Mouse (Mus musculus) limb, embryonic 13.5 days (tissue): ENCODE data around the gene Serpine3. TPM values are rescaled to one million over a fixed set of nuclear protein-coding genes. Genes with fewer than 3 reads are reported as not detected.

Experiments
- ATAC-seq: fragments of 200-750 bp; cut with Nextera tagmentation; 2 replicates; pipeline ENCODE4 v1.8.0; 2017; ENCODE audit warnings: low read depth, moderate number of reproducible peaks, moderate TSS enrichment; ENCODE audit not compliant: low FRiP score
- H3K27ac ChIP-seq: fragments of 300-500 bp; sonication (generic); 2 replicates; pipeline ENCODE4 v1.5.1; 2015; ENCODE audit warnings: inconsistent platforms, mild to moderate bottlenecking, moderate library complexity
- H3K27me3 ChIP-seq: fragments of 300-500 bp; sonication (generic); 2 replicates; pipeline ENCODE4 v1.6.1; 2015; ENCODE audit warnings: mild to moderate bottlenecking, inconsistent platforms
- H3K36me3 ChIP-seq: fragments of 300-500 bp; sonication (generic); 2 replicates; pipeline ENCODE4 v1.6.1; 2015; ENCODE audit warnings: inconsistent platforms, mild to moderate bottlenecking, moderate library complexity
- H3K4me1 ChIP-seq: fragments of 300-500 bp; sonication (generic); 2 replicates; pipeline ENCODE4 v1.6.1; 2015; ENCODE audit warnings: inconsistent platforms
- H3K4me2 ChIP-seq: fragments of 300-500 bp; sonication (generic); replicated peaks from 2 replicates; pipeline ENCODE4 v1.6.1; 2015; ENCODE audit warnings: inconsistent platforms, mild to moderate bottlenecking, moderate library complexity
- H3K4me3 ChIP-seq: fragments of 300-500 bp; sonication (generic); 2 replicates; pipeline ENCODE4 v1.5.1; 2015; ENCODE audit warnings: moderate library complexity, mild to moderate bottlenecking, inconsistent platforms
- H3K9ac ChIP-seq: fragments of 300-500 bp; sonication (generic); 2 replicates; pipeline ENCODE4 v1.6.1; 2015; ENCODE audit warnings: mild to moderate bottlenecking, inconsistent platforms
- H3K9me3 ChIP-seq: fragments of 300-500 bp; sonication (generic); 2 replicates; pipeline ENCODE4 v1.6.1; 2016; ENCODE audit warnings: inconsistent platforms
- WGBS: fragments of 180-500 bp; shearing (Covaris S2); methylation state at CpG from one replicate; pipeline ENCODE4 v1.1.7; 2015; 5-methylcytosine and 5-hydroxymethylcytosine counted together
- polyA plus RNA-seq: library from polyadenylated mRNA; unstranded; fragments of >200 nt; fragmentation: Nextera tagmentation; extraction: Ambion mirVana; gene quantifications from 2 replicates; pipeline ENCODE4 v1.2.1, GENCODE M21; 2015

The Serpine3 gene
- polyA plus RNA-seq, 1 experiment from 2014 or later: not detected

DNA sequence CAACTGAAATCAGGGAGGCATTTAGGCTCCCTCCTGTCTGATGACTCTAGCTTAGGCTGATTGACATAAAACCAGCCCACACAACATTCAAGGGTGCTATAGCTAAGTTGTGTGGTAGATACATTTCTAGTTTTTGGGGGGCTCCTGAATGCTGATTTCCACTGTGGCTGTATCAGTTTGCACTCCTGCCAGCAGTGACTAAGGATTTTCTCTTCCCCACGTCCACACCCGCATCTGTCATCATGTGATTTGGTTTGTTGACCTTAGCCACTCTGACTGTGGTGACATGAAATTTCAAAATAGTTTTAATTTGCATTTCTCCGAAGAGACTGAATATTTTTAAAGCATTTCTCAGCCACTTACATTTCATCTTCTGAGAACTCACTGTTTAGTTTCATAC, 6.0 kb upstream of the Serpine3 start:
- H3K27me3 ChIP-seq: no peaks in the 10 kb centered on the region
- H3K36me3 ChIP-seq: no peaks in the 10 kb centered on the region
- no peaks in the 10 kb centered on the region for H3K4me1 ChIP-seq
- H3K27ac ChIP-seq: no peak overlapping the region
- H3K4me2 ChIP-seq: no peak overlapping the region
- ATAC-seq: no peak
- no peak overlapping the region for H3K9ac ChIP-seq
- no peaks in the 10 kb centered on the region for H3K9me3 ChIP-seq
- H3K4me3 ChIP-seq: no peak overlapping the region
- 85% methylated on average over 3 of the region's 3 CpGs for WGBS

DNA sequence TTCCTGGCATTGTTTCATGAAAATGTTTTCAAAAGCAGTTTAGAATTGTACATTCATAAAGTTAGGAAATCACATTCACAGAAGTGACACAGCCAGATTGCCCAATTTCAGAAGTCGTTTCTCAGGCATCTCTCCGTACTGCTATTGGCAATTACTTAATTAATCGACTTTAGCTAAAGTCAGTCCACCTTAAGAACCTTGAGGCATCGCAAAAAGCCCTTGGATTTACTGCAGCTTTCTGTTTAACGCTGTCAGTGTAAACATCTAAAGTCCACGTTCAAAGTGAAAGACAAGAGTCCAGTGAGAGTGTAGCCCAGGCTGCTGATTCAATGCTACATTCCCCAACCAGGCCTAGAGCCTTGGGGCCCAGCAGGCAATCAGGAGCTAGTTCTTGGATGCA, 1.1 kb upstream of the Serpine3 start:
- Histone ChIP-seq H3K4me2 (no peak overlapping the region), H3K36me3 (no peaks in the 10 kb centered on the region), H3K9ac (no peak overlapping the region), H3K4me1 (no peaks in the 10 kb centered on the region), H3K4me3 (no peak overlapping the region), H3K27me3 (no peaks in the 10 kb centered on the region), H3K27ac (no peak overlapping the region), H3K9me3 (no peaks in the 10 kb centered on the region)
- no peak for ATAC-seq
- WGBS: 57% methylated on average over 6 of the region's 6 CpGs

DNA sequence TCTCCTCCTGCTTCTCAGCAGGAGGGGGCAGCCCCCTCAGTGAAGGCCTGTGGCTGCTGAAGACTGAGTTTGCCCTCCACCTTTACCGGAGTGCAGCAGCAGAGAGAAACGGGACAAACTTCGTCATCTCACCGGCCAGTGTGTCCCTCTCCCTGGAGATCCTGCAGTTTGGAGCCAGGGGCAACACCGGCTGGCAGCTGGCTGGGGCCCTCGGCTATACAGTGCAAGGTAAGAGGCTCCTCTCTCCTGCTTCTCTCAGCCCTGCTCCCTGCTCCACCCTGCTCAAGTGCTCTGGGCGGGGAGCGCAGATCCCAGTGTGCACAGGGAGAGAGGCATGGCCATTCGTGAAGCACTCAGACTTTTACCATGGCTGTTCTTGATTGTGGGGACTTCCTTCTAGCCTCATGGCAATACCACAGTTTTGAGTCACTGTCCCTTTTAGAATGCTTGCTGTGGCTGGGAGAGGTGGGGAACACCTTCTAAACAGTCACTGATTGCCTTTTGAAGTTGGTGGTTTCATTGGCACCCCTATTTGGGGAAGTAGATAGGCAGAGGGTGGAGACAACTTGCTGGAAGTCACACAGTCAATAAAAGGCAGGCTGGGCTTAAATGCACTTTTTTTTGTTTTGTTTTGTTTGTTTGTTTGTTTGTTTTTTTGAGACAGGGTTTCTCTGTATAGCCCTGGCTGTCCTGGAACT, 1.7 kb downstream of the Serpine3 start:
- 47% methylated on average over 9 of the region's 9 CpGs for WGBS
- no peak for ATAC-seq

DNA sequence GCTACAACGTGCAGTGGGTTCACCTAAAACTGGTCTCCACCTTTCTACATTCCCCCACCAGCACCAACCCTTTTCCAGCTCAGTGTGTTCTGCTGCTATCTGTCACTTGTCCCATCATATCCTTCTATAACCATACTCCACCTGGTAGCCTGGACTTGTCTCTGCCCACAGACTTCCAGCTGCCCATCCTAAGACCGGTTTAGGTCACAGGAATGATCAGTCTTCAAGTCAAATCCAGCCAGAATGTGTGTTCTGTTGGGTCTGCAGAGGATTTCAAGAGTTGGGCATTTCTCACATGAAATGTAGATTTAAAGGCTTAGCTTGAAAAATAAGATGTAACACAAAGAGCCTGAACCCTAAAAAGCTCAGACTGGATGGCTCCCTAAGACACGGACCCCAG, 10.2 kb downstream of the Serpine3 start:
- Histone ChIP-seq H3K9me3 (no peaks in the 10 kb centered on the region), H3K27me3 (no peaks in the 10 kb centered on the region), H3K4me1 (no peaks in the 10 kb centered on the region), H3K27ac (no peak overlapping the region), H3K4me3 (no peak overlapping the region), H3K4me2 (no peak overlapping the region), H3K36me3 (no peaks in the 10 kb centered on the region), H3K9ac (no peak overlapping the region)
- ATAC-seq: no peak
- WGBS: 96% methylated on average over 3 of the region's 3 CpGs

More for the DNA sequence above, 1.7 kb downstream of the Serpine3 start:
- H3K36me3 ChIP-seq: no peaks in the 10 kb centered on the region
- H3K27me3 ChIP-seq: no peaks in the 10 kb centered on the region
- no peak overlapping the region for H3K4me3 ChIP-seq
- H3K4me1 ChIP-seq: no peaks in the 10 kb centered on the region
- H3K9me3 ChIP-seq: no peaks in the 10 kb centered on the region
- H3K27ac ChIP-seq: no peak overlapping the region
- no peak overlapping the region for H3K4me2 ChIP-seq
- no peak overlapping the region for H3K9ac ChIP-seq

DNA sequence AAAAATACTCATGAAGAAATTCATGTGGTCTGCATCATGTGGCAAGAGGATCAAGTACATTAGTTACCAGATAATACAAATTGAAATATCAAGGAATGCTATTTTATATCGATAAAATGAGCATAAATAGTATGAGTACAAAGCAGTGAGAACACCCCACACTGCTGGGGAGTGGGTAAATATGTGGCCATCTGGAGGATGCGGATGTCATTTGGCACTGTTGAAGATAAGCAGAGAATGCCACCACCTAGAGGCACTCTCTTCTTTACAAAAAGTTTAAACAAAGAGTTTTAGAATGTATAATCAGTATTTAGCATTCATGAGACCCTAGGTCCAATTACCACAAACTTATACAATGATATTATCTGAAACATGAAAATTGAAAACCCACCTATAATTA, 54.7 kb downstream of the Serpine3 start:
- H3K9ac ChIP-seq: no peak overlapping the region
- ATAC-seq: no peak
- H3K4me2 ChIP-seq: no peak overlapping the region
- H3K9me3 ChIP-seq: no peaks in the 10 kb centered on the region
- 92% methylated on average over 2 of the region's 2 CpGs for WGBS
- H3K27me3 ChIP-seq: no peaks in the 10 kb centered on the region
- no peaks in the 10 kb centered on the region for H3K4me1 ChIP-seq
- no peak overlapping the region for H3K27ac ChIP-seq
- peaks cover 19% of the 10 kb centered on the region for H3K36me3 ChIP-seq
- H3K4me3 ChIP-seq: no peak overlapping the region

DNA sequence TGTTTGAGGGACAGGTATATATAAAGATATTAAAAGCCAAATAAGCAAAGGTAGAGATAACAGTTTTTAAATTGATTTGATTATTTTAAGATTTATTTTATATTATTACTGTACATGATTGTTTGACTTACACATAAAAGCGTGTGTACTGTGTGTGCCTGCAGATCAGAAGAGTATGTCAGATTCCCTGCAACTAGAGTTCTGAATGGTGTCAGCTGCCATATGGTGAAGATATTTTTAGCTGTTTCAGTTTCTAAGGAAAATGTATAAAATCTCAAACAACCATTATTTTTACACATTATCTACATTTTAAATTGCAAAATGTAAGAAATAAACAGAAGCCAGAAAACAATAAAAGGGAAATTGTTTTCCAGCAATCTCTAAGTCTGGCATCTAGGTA, 58.2 kb downstream of the Serpine3 start:
- Histone ChIP-seq H3K4me2 (no peak overlapping the region), H3K9me3 (no peaks in the 10 kb centered on the region), H3K27me3 (no peaks in the 10 kb centered on the region), H3K27ac (no peak overlapping the region), H3K9ac (no peak overlapping the region), H3K36me3 (no peaks in the 10 kb centered on the region), H3K4me3 (no peak overlapping the region), H3K4me1 (no peaks in the 10 kb centered on the region)
- WGBS: 89% methylated on average over 1 of the region's 1 CpGs
- ATAC-seq: no peak

DNA sequence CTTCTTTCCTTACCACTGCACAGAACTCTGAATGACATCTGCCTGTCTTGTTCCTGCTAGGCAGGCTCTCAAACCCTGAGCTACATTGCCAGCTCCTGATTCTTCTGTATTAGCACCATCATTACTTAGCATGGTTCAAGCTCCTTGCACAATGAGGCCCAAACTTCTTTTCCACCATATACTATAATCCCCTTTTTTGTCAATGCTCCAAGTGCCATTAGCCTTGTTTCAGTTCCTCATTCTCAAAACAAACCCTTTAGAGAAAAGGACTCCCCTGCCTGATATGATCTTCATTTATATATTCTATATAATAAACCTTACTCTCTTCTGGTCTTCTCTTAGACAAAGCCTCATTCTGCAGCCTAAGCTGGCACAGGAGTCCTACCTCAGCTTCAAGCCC, 61.1 kb downstream of the Serpine3 start:
- Histone ChIP-seq H3K4me3 (no peak overlapping the region), H3K4me2 (no peak overlapping the region), H3K9ac (no peak overlapping the region), H3K4me1 (no peaks in the 10 kb centered on the region), H3K9me3 (no peaks in the 10 kb centered on the region), H3K36me3 (no peaks in the 10 kb centered on the region), H3K27me3 (no peaks in the 10 kb centered on the region), H3K27ac (no peak overlapping the region)
- ATAC-seq: no peak

DNA sequence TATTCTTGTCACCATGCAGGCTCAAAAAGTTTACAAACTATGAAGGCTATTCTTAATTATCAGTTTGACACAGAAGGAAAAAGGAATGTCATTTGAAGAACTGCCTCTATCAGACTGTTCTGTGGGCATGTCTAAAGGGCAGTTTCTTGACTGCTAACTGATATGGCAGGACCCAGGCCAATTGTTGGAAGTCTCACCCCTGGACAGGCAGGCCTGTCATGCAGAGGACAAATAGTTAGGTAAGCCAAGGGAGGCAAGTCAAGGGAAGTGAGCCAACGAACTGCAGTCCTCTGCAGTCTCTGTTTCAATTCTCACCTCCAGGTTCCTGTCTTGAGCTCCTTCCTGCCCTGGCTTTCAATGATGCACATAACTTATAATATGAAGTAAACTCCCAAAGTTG, 68.4 kb downstream of the Serpine3 start:
- Histone ChIP-seq H3K27ac (no peak overlapping the region), H3K36me3 (peaks cover 26% of the 10 kb centered on the region), H3K4me2 (no peak overlapping the region), H3K27me3 (no peaks in the 10 kb centered on the region), H3K9me3 (no peaks in the 10 kb centered on the region), H3K4me1 (no peaks in the 10 kb centered on the region), H3K4me3 (no peak overlapping the region), H3K9ac (no peak overlapping the region)
- ATAC-seq: no peak
- WGBS: 87% methylated on average over 1 of the region's 1 CpGs

DNA sequence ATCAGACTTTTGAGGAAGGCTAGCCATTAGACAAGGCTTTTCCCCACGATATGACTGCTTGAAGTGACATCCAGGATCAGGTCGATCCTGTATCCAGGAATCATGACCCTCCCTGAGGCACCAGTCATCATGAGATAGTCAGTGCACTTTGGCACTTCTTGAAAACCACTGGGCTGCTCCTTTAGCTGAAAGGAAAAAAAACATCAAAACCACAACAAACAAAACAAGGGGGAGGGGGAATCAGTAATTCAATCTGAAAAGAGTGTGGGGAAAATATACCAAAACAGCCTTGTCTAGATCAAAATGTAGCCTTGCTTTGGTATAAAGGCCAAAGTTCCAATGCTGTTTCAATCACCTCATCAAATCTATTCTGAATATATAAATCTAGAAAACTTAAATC, 70.2 kb downstream of the Serpine3 start:
- H3K9me3 ChIP-seq: no peaks in the 10 kb centered on the region
- H3K9ac ChIP-seq: no peak overlapping the region
- 87% methylated on average over 2 of the region's 2 CpGs for WGBS
- no peak for ATAC-seq
- no peak overlapping the region for H3K27ac ChIP-seq
- no peaks in the 10 kb centered on the region for H3K27me3 ChIP-seq
- peaks cover 32% of the 10 kb centered on the region for H3K36me3 ChIP-seq
- no peak overlapping the region for H3K4me3 ChIP-seq
- no peak overlapping the region for H3K4me2 ChIP-seq
- no peaks in the 10 kb centered on the region for H3K4me1 ChIP-seq

DNA sequence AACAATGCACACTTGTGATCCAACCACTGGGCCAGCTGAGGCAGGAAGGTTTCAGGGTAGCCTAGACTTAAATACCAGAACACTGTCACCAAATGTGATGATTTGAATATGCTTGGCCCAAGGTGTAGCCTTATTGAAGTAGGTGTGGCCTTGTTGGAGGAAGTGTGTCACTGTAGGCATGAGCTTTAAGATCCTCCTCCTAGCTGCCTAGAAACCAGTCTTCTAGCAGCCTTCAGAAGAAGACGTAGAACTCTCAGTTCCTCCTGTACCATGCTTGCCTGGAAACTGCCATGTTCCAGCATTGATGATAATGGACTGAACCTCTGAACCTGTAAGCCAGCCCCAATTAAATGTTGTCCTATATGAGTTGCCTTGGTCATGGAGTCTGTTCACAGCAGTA, 72.2 kb downstream of the Serpine3 start:
- H3K9ac ChIP-seq: no peak overlapping the region
- 93% methylated on average over 1 of the region's 1 CpGs for WGBS
- H3K27ac ChIP-seq: no peak overlapping the region
- no peak overlapping the region for H3K4me2 ChIP-seq
- peaks cover 31% of the 10 kb centered on the region for H3K36me3 ChIP-seq
- no peaks in the 10 kb centered on the region for H3K27me3 ChIP-seq
- H3K9me3 ChIP-seq: no peaks in the 10 kb centered on the region
- no peak overlapping the region for H3K4me3 ChIP-seq
- ATAC-seq: no peak
- no peaks in the 10 kb centered on the region for H3K4me1 ChIP-seq

Other genes starting within 250 kb of the Serpine3 start
- 0.40 and 0.71 TPM in 2 replicates for gene Gucy1b2, start 207.4 kb upstream of the Serpine3 start, polyA plus RNA-seq
- gene Fam124a, start 107.9 kb upstream of the Serpine3 start, polyA plus RNA-seq: 2.1 and 2.4 TPM in 2 replicates
- 0.20 TPM in 1 of 2 replicates, not detected in the other for gene Gm4131, start 96.7 kb upstream of the Serpine3 start, polyA plus RNA-seq
- 23.3 and 23.7 TPM in 2 replicates for gene Ints6, start 97.5 kb downstream of the Serpine3 start, polyA plus RNA-seq
- gene Wdfy2, start 174.0 kb downstream of the Serpine3 start, polyA plus RNA-seq: 7.3 and 8.6 TPM in 2 replicates